Comparison of ENCODE assay signal across 8 mouse cellular contexts in the genomic region with DNA sequence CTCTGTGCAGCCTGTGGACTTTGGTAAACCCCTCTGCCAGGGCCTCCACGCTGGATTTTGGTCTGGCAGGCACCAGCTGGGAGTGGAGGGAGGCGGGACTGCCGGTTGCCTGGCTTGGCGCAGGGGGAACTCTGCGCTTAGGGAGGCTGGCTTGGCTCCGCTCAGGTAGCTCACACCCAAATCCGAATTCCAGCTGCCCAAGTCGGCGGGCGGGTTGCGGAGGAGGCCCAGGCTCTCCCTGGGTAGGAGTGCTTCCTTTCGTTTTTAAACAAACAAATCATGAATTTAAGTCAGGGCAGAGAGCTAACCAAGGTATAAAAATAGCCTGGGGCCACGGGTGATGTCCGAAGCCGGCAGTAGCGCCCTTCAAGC. TPM values are rescaled to one million over a fixed set of nuclear protein-coding genes. Genes with fewer than 3 reads are reported as not detected.
DNase-seq lines count a peak whose midpoint lies in the region; ATAC-seq and TF ChIP-seq lines count a peak whose summit lies in the region.

TSS of gene Rxra (plus strand) at position 335 of the 372 bp plus-strand sequence.

- WGBS in heart, embryonic 10.5 days = 4% methylated on average over 16 of the region's 16 CpGs
- WGBS in kidney, embryonic 16.5 days = 1% methylated on average over 16 of the region's 16 CpGs
- 4% methylated on average over 16 of the region's 16 CpGs for WGBS in lung, adult 2 months

- H3K4me3 ChIP-seq in heart, embryonic 10.5 days = peak within 1 kb of the TSS; percentile 98
- H3K4me3 ChIP-seq in kidney, embryonic 16.5 days (ENCODE audit: low read length) = peak within 1 kb of the TSS; percentile 87
- H3K4me3 ChIP-seq in lung, adult 2 months (replicated peaks; ENCODE audit: extremely low read depth, low read depth, low read length) = peak within 1 kb of the TSS; percentile 84

- no peaks in the 10 kb centered on the region for H3K9me3 ChIP-seq in heart, embryonic 10.5 days
- H3K9me3 ChIP-seq in kidney, embryonic 16.5 days (ENCODE audit: low read length) = no peaks in the 10 kb centered on the region

- H3K27ac ChIP-seq in heart, embryonic 10.5 days = peak within 1 kb of the TSS; percentile 98
- H3K27ac ChIP-seq in kidney, embryonic 16.5 days (ENCODE audit: low read length) = peak within 1 kb of the TSS; percentile 97

- peak within 1 kb of the TSS; percentile 93 for H3K9ac ChIP-seq in kidney, embryonic 16.5 days (replicated peaks; ENCODE audit: low read length)

- H3K36me3 ChIP-seq in heart, embryonic 10.5 days = no peaks in the 10 kb centered on the region
- no peaks in the 10 kb centered on the region for H3K36me3 ChIP-seq in kidney, embryonic 16.5 days (ENCODE audit: insufficient read depth, low read length)

- peak; percentile 39 for DNase-seq in right cerebral cortex, postnatal 25 days
- DNase-seq in right cerebral cortex, postnatal 14 days = no peak
- DNase-seq in embryo, embryonic 9.5 days (ENCODE audit: extremely low spot score) = peak; percentile 54
- no peak for DNase-seq in heart, embryonic 10.5 days (ENCODE audit: low spot score)
- DNase-seq in lung, adult 2 months = no peak
- peak; percentile 68 for DNase-seq in ovary, adult 18-20 months (ENCODE audit: low spot score)
- no peak for DNase-seq in frontal cortex, postnatal 25 days (ENCODE audit: low spot score in 2 of 2)

- no peak for TF ChIP-seq CTCF in lung, adult 2 months (IDR thresholded peaks at IDR 0.05; ENCODE audit: insufficient read depth, low read length)

- H3K4me1 ChIP-seq in heart, embryonic 10.5 days = peaks cover 68% of the 10 kb centered on the region
- peaks cover 44% of the 10 kb centered on the region for H3K4me1 ChIP-seq in kidney, embryonic 16.5 days (ENCODE audit: insufficient read depth, low read length)
- H3K4me1 ChIP-seq in lung, adult 2 months (ENCODE audit: control insufficient read depth, insufficient read depth, low read length) = peaks cover 24% of the 10 kb centered on the region

- H3K27me3 ChIP-seq in heart, embryonic 10.5 days (ENCODE audit: insufficient read depth, poor library complexity, severe bottlenecking) = peaks cover 45% of the 10 kb centered on the region
- no peaks in the 10 kb centered on the region for H3K27me3 ChIP-seq in kidney, embryonic 16.5 days (ENCODE audit: insufficient read depth, low read length)

- peak within 1 kb of the TSS; percentile 94 for H3K4me2 ChIP-seq in kidney, embryonic 16.5 days (replicated peaks; ENCODE audit: low read depth, low read length)

- no peak for TF ChIP-seq POLR2A in lung, adult 2 months (IDR thresholded peaks at IDR 0.05; ENCODE audit: borderline replicate concordance, extremely low read depth, low read depth, low read length)

- ATAC-seq in kidney, embryonic 16.5 days (ENCODE audit: low FRiP score, low TSS enrichment) = peak; percentile 44

RNA-seq across cellular contexts. Expression of gene Rxra, which starts in this region (rescaled TPM):
- polyA plus RNA-seq in heart, embryonic 10.5 days (2016; fragmentation: Nextera tagmentation; extraction: Ambion mirVana) = 6.4 and 8.0 TPM in 2 replicates
- 11.0 and 11.6 TPM in 2 replicates for polyA plus RNA-seq in kidney, embryonic 16.5 days (2015; fragmentation: Nextera tagmentation; extraction: Ambion mirVana)
- polyA plus RNA-seq in lung, adult 2 months (2012; rRNA removed) = 71.3 and 81.8 TPM in 2 replicates

Comparison
In these comparisons a context has a peak if more than half of its experiments do, and no peak if none do; other contexts are left out.
1. DNase-seq: peak in right cerebral cortex, postnatal 25 days (single experiment), embryo, embryonic 9.5 days (single experiment) and ovary, adult 18-20 months (single experiment); none in right cerebral cortex, postnatal 14 days (single experiment), heart, embryonic 10.5 days (single experiment), lung, adult 2 months (single experiment) and frontal cortex, postnatal 25 days (0 of 2).
2. Peak in every context shown above with its lines, with median percentiles within 50 percentile points of each other: H3K4me3 ChIP-seq.